Mouse (Mus musculus) stomach, postnatal 0 days (tissue): ENCODE measurements around the gene Ppt2. TPM values are rescaled to one million over a fixed set of nuclear protein-coding genes. Genes with fewer than 3 reads are reported as not detected.

Experiments used
- ATAC-seq: fragments of 200-750 bp; cut with Nextera tagmentation; 2 replicates; pipeline ENCODE4 v1.8.0; 2017; ENCODE audit not compliant: low FRiP score, low TSS enrichment
- DNase-seq: peaks from one replicate; pipeline ENCODE4 v3.0.0-alpha.2; 2016; ENCODE audit warnings: low spot score
- H3K27ac ChIP-seq: fragments of 300-500 bp; sonication (generic); replicated peaks from 2 replicates; pipeline ENCODE4 v1.5.1; 2014; ENCODE audit warnings: mild to moderate bottlenecking, control low read depth
- H3K27me3 ChIP-seq: fragments of 300-500 bp; sonication (generic); 2 replicates; pipeline ENCODE4 v1.6.1; 2014; ENCODE audit warnings: low read length; ENCODE audit not compliant: control insufficient read depth, insufficient read depth
- H3K36me3 ChIP-seq: fragments of 300-500 bp; sonication (generic); 2 replicates; pipeline ENCODE4 v1.6.1; 2014; ENCODE audit warnings: low read length, mixed read lengths; ENCODE audit not compliant: control insufficient read depth, insufficient read depth
- H3K4me1 ChIP-seq: fragments of 300-500 bp; sonication (generic); replicated peaks from 2 replicates; pipeline ENCODE4 v1.6.1; 2014; ENCODE audit warnings: antibody characterized with exemption; ENCODE audit not compliant: control insufficient read depth, insufficient read depth
- H3K4me2 ChIP-seq: fragments of 300-500 bp; sonication (generic); replicated peaks from 2 replicates; pipeline ENCODE4 v1.6.1; 2014; ENCODE audit warnings: low read depth, mild to moderate bottlenecking, control low read depth, moderate library complexity
- H3K4me3 ChIP-seq: fragments of 300-500 bp; sonication (generic); 2 replicates; pipeline ENCODE4 v1.5.1; 2014; ENCODE audit warnings: low read depth, low read length, control low read depth
- H3K9ac ChIP-seq: fragments of 300-500 bp; sonication (generic); 2 replicates; pipeline ENCODE4 v1.6.1; 2014; ENCODE audit warnings: mild to moderate bottlenecking, low read length, control low read depth, mixed read lengths
- H3K9me3 ChIP-seq: fragments of 300-500 bp; sonication (generic); 2 replicates; pipeline ENCODE4 v1.6.1; 2016; ENCODE audit warnings: low read length; ENCODE audit not compliant: control insufficient read depth
- CTCF ChIP-seq: IDR thresholded peaks from 2 replicates; pipeline ENCODE4 v1.5.1; 2016; ENCODE audit warnings: antibody characterized with exemption, low read depth, mild to moderate bottlenecking, moderate library complexity
- EP300 ChIP-seq: optimal IDR thresholded peaks from 2 replicates; pipeline ENCODE3; 2016; ENCODE audit warnings: antibody characterized with exemption
- WGBS: fragments of 180-500 bp; shearing (Covaris S2); extraction: QIAGEN DNeasy Blood & Tissue Kit; methylation state at CpG from one replicate; pipeline ENCODE4 v1.1.7; 2014; 5-methylcytosine and 5-hydroxymethylcytosine counted together
- polyA plus RNA-seq: library from polyadenylated mRNA; unstranded; fragments of >200 nt; fragmentation: Nextera tagmentation; extraction: Ambion mirVana; gene quantifications from 2 replicates; pipeline ENCODE4 v1.2.1, GENCODE M21; 2015

The Ppt2 gene
- polyA plus RNA-seq, 1 experiment from 2014 or later = 16.5 TPM

GRCm38 (mm10) chr17:34659181-34659896, 31.0 kb upstream of the Ppt2 start:
- Histone ChIP-seq H3K4me1 (no peaks in the 10 kb centered on the region; the same call in 1 of the 2 replicates), H3K9ac (no peak overlapping the region), H3K27ac (no peak overlapping the region), H3K9me3 (no peaks in the 10 kb centered on the region), H3K4me3 (no peak overlapping the region), H3K4me2 (no peak overlapping the region; the same call in 1 of the 2 replicates), H3K36me3 (no peaks in the 10 kb centered on the region; the same call in 1 of the 2 replicates), H3K27me3 (peaks cover 2% of the 10 kb centered on the region; the same call in 1 of the 2 replicates)
- TF ChIP-seq CTCF (no peak), EP300 (no peak)
- 56% methylated on average over 12 of the region's 12 CpGs for WGBS
- DNase-seq (no peak), ATAC-seq (no peak)

- Histone ChIP-seq H3K27me3 (peaks cover 2% of the 10 kb centered on the region; the same call in 1 of the 2 replicates), H3K27ac (no peak overlapping the region), H3K9ac (no peak overlapping the region), H3K36me3 (peaks cover 1% of the 10 kb centered on the region; the same call in 1 of the 2 replicates), H3K4me1 (no peaks in the 10 kb centered on the region; the same call in 1 of the 2 replicates), H3K4me2 (no peak overlapping the region), H3K9me3 (no peaks in the 10 kb centered on the region), H3K4me3 (no peak overlapping the region)
- ATAC-seq (no peak), DNase-seq (no peak)
- 90% methylated on average over 3 of the region's 3 CpGs for WGBS
- TF ChIP-seq CTCF (no peak), EP300 (no peak)
Observed at GRCm38 (mm10) chr17:34658591-34658990, 30.3 kb upstream of the Ppt2 start.

- ATAC-seq = no peak
Observed at GRCm38 (mm10) chr17:34658145-34658544, 29.8 kb upstream of the Ppt2 start.

GRCm38 (mm10) chr17:34657271-34657670, 29.0 kb upstream of the Ppt2 start:
- H3K4me3 ChIP-seq = no peak overlapping the region
- DNase-seq (no peak), ATAC-seq (no peak)
- no peak overlapping the region; the same call in 1 of the 2 replicates for H3K27ac ChIP-seq
- H3K27me3 ChIP-seq = peaks cover 2% of the 10 kb centered on the region; the same call in 1 of the 2 replicates
- no peak overlapping the region for H3K9ac ChIP-seq
- no peak overlapping the region for H3K4me2 ChIP-seq
- no peaks in the 10 kb centered on the region; the same call in 1 of the 2 replicates for H3K4me1 ChIP-seq
- H3K9me3 ChIP-seq = no peaks in the 10 kb centered on the region
- TF ChIP-seq EP300 (no peak), CTCF (no peak)
- H3K36me3 ChIP-seq = peaks cover 6% of the 10 kb centered on the region; the same call in 1 of the 2 replicates
- 31% methylated on average over 2 of the region's 2 CpGs for WGBS

More at GRCm38 (mm10) chr17:34658145-34658544, 29.8 kb upstream of the Ppt2 start:
- Histone ChIP-seq H3K36me3 (peaks cover 4% of the 10 kb centered on the region; the same call in 1 of the 2 replicates), H3K4me2 (no peak overlapping the region), H3K4me1 (no peaks in the 10 kb centered on the region; the same call in 1 of the 2 replicates), H3K4me3 (no peak overlapping the region), H3K9me3 (no peaks in the 10 kb centered on the region), H3K27ac (no peak overlapping the region), H3K27me3 (peaks cover 2% of the 10 kb centered on the region; the same call in 1 of the 2 replicates), H3K9ac (no peak overlapping the region)
- no peak for TF ChIP-seq EP300
- no peak for TF ChIP-seq CTCF
- no peak for DNase-seq
- 79% methylated on average over 2 of the region's 2 CpGs for WGBS

- H3K4me1 ChIP-seq = no peaks in the 10 kb centered on the region; the same call in 1 of the 2 replicates
- H3K27ac ChIP-seq = peak overlapping the region; percentile 86; the same call in 1 of the 2 replicates
- peaks cover 6% of the 10 kb centered on the region; the same call in 1 of the 2 replicates for H3K36me3 ChIP-seq
- no peaks in the 10 kb centered on the region for H3K9me3 ChIP-seq
- no peak for ATAC-seq
- TF ChIP-seq CTCF = no peak
- no peak for TF ChIP-seq EP300
- H3K4me3 ChIP-seq = no peak overlapping the region
- H3K4me2 ChIP-seq = no peak overlapping the region
- H3K27me3 ChIP-seq = peaks cover 2% of the 10 kb centered on the region; the same call in 1 of the 2 replicates
- WGBS = 36% methylated on average over 8 of the region's 8 CpGs
- H3K9ac ChIP-seq = no peak overlapping the region; the same call in 1 of the 2 replicates
- peak; percentile 22 for DNase-seq
Observed at GRCm38 (mm10) chr17:34656666-34657065, 28.4 kb upstream of the Ppt2 start.
